Mouse (Mus musculus) CD4-positive, CD25-positive, alpha-beta regulatory T cell, adult 4 months (primary cell): ENCODE results near the gene Tubb4b. TPM values are rescaled to one million over a fixed set of nuclear protein-coding genes. Genes with fewer than 3 reads are reported as not detected.
A peak's percentile ranks its signal among the peaks of the same experiment; 100 is the strongest.

ENCODE experiments used
- ATAC-seq: one replicate; pipeline ENCODE4 v1.8.0; 2017
- polyA plus RNA-seq, 2 experiments: library from polyadenylated mRNA; unstranded; fragments of 100-300 nt; shearing (Covaris generic); gene quantifications; one replicate each; pipeline ENCODE4 v1.2.1; 2017

Tubb4b gene
- polyA plus RNA-seq, 2 experiments from 2014 or later: 94.5 to 120 TPM

GRCm38 (mm10) chr2:25185625-25186574, 38.6 kb downstream of the Tubb4b start:
- peak; percentile 46 for ATAC-seq

GRCm38 (mm10) chr2:25184496-25184895, 40.0 kb downstream of the Tubb4b start:
- no peak for ATAC-seq

- no peak for ATAC-seq
These were observed 41.2 kb downstream of the Tubb4b start for GRCm38 (mm10) chr2:25183336-25183735.

GRCm38 (mm10) chr2:25182664-25183063, 41.8 kb downstream of the Tubb4b start:
- no peak for ATAC-seq

DNA sequence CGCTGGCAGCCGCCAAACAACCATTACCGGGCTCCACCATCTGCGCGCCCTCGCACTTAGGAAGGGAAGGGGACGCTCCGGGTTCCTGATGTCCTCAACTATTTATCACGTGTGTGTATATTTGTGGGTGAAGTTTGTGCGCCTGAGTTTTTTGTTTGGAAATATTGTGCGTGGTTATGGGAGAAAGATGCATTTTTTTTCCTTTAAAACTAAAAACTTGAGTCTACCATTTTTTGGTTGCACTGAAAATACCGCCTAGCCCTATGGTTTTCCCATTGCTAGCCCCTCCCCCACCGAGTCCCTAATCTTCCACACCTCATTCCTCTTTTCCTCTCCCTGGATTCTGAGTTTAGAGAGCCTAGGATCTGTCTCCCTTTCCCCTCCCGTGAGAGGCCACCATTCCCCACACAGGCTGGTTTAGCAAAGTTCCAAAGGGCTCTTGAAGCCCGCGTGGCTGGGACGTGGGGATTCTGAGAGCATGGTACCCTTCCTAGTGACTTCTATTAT, 42.6 kb downstream of the Tubb4b start:
- no peak for ATAC-seq

GRCm38 (mm10) chr2:25180973-25181890, 43.3 kb downstream of the Tubb4b start:
- ATAC-seq: peak; percentile 44

- ATAC-seq: peak; percentile 83
These were observed 44.0 kb downstream of the Tubb4b start, which contains the start of gene Nrarp for GRCm38 (mm10) chr2:25180478-25180903. TSS of gene Nrarp (plus strand) at chr2:25180758.

GRCm38 (mm10) chr2:25179566-25180217, 44.8 kb downstream of the Tubb4b start:
- no peak for ATAC-seq

DNA sequence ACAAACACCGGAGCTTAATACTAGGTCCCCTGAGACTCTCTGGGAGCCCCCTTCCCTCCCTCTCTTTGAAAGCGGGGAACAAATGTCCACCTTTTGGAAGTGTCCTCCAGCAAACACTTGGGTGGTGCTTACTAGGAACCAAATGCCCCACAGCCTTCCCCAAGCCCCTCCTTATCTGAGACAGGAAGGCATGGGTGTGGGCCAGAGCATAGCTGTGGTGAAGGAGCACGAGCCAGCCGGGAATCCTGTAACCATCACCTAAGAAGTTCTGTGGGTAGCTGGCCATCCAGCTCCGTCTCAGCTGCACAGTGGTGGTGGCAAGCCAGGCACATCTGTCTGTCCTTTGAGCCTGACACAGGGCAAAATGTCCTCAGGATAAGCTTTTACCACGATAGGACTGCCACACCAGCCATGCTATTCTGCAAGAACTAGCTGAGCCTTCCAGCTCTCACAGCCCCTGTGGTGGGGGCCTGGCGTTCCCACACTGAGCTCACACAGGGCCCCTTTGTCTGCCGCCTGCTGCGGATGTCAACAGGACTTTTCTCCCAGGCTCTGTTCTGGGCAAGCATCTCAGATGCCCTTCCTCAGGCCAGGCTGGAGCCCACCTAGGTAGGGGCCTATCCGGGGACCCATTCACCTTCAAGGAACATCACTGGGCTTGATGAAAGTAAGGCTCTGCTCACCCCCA, 46.1 kb downstream of the Tubb4b start:
- no peak for ATAC-seq

GRCm38 (mm10) chr2:25177685-25178084, 46.8 kb downstream of the Tubb4b start:
- no peak for ATAC-seq

GRCm38 (mm10) chr2:25177076-25177475, 47.4 kb downstream of the Tubb4b start:
- ATAC-seq: no peak

- no peak for ATAC-seq
These were observed 47.9 kb downstream of the Tubb4b start for GRCm38 (mm10) chr2:25176573-25176972.

DNA sequence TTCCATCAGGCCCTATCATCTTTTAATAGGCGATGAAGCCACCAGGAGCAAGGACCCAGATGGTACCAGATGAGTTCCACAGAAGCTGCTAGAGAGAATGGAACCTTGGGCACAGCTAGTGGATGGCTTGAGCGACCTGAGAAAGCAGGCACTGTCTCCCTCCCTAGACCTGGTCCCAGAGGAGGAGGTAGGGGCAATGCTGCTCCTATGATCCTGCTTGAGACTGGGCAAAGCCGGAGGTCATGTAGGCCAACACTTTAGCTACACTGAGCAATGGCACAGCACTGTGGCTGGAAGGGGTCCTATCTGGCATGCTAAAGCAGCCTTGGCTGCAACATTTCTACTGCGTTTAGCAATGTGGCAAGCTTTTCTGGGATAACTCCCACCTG, 48.8 kb downstream of the Tubb4b start:
- no peak for ATAC-seq

GRCm38 (mm10) chr2:25174866-25175689, 49.4 kb downstream of the Tubb4b start:
- no peak for ATAC-seq

- ATAC-seq: no peak
These were observed 50.7 kb downstream of the Tubb4b start for GRCm38 (mm10) chr2:25173821-25174220.

DNA sequence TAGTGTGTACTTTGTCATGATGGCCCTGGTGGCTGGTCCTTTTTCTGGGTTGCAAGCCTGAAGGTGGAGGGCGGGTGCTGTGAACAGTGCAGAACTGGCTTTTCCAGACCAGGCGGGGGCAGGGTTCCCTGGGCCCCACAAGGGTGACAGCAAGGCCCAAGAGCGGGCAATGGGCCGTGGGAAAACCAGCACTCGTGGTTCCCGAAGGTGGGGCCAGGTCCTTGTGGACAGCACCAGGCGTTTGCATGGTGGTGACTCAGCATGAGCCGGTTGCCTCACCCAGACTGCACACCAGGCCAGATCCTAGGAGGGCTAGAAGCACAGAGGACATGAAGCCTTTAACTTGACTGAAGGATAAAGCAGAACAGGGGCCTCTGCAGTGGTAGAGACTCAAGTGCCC, 51.9 kb downstream of the Tubb4b start:
- no peak for ATAC-seq
